Mouse (Mus musculus) CH12.LX (cell line): ENCODE results near the gene Hist1h4k.

Experiments
- CHD2 ChIP-seq: IDR thresholded peaks from 2 replicates; pipeline ENCODE4 v1.6.1; 2011; ENCODE audit warnings: low read length, improper control_type of control experiment
- CTCF ChIP-seq, 2 experiments: IDR thresholded peaks in 1 of 2; conservative IDR thresholded peaks in 1 of 2; 2 replicates each; pipeline ENCODE4 v1.5.1; 2011 to 2012; ENCODE audit warnings: low read depth in 2 of 2, low read length in 2 of 2, improper control_type of control experiment in 1 of 2, inconsistent platforms in 1 of 2, mild to moderate bottlenecking in 1 of 2, moderate library complexity in 1 of 2
- ELF1 ChIP-seq: IDR thresholded peaks from 2 replicates; pipeline ENCODE4 v1.6.1; 2014; ENCODE audit warnings: low read depth, mild to moderate bottlenecking, inconsistent platforms, low read length, improper control_type of control experiment
- ETS1 ChIP-seq: conservative IDR thresholded peaks from 2 replicates; pipeline ENCODE4 v1.6.1; 2012; ENCODE audit warnings: low read depth, mild to moderate bottlenecking, inconsistent platforms, low read length, improper control_type of control experiment, moderate library complexity
- JUND ChIP-seq: conservative IDR thresholded peaks from 2 replicates; pipeline ENCODE4 v1.6.1; 2011; ENCODE audit warnings: low read depth, low read length, improper control_type of control experiment
- MAFK ChIP-seq: IDR thresholded peaks from 2 replicates; pipeline ENCODE4 v1.6.1; 2011; ENCODE audit warnings: low read length, improper control_type of control experiment; ENCODE audit not compliant: insufficient replicate concordance
- MEF2A ChIP-seq: IDR thresholded peaks from 2 replicates; pipeline ENCODE4 v1.6.1; 2014; ENCODE audit warnings: low read depth, mild to moderate bottlenecking, inconsistent platforms, low read length, improper control_type of control experiment, borderline replicate concordance
- POLR2A ChIP-seq: IDR thresholded peaks from 2 replicates; pipeline ENCODE4 v1.6.1; 2011; ENCODE audit warnings: low read depth, mild to moderate bottlenecking, improper control_type of control experiment, low read length
- SMC3 ChIP-seq: IDR thresholded peaks from 2 replicates; pipeline ENCODE4 v1.6.1; 2011; ENCODE audit warnings: low read depth, low read length, improper control_type of control experiment
- ZC3H11A ChIP-seq: IDR thresholded peaks from 2 replicates; pipeline ENCODE4 v1.6.1; 2012; ENCODE audit warnings: low read depth, mild to moderate bottlenecking, inconsistent platforms, low read length, improper control_type of control experiment
- ZMIZ1 ChIP-seq: IDR thresholded peaks from 2 replicates; pipeline ENCODE4 v1.6.1; 2012; ENCODE audit warnings: low read depth, mild to moderate bottlenecking, inconsistent platforms, low read length, improper control_type of control experiment
- ZNF384 ChIP-seq: IDR thresholded peaks from 2 replicates; pipeline ENCODE4 v1.6.1; 2012; ENCODE audit warnings: low read depth, low read length, improper control_type of control experiment, inconsistent platforms

DNA sequence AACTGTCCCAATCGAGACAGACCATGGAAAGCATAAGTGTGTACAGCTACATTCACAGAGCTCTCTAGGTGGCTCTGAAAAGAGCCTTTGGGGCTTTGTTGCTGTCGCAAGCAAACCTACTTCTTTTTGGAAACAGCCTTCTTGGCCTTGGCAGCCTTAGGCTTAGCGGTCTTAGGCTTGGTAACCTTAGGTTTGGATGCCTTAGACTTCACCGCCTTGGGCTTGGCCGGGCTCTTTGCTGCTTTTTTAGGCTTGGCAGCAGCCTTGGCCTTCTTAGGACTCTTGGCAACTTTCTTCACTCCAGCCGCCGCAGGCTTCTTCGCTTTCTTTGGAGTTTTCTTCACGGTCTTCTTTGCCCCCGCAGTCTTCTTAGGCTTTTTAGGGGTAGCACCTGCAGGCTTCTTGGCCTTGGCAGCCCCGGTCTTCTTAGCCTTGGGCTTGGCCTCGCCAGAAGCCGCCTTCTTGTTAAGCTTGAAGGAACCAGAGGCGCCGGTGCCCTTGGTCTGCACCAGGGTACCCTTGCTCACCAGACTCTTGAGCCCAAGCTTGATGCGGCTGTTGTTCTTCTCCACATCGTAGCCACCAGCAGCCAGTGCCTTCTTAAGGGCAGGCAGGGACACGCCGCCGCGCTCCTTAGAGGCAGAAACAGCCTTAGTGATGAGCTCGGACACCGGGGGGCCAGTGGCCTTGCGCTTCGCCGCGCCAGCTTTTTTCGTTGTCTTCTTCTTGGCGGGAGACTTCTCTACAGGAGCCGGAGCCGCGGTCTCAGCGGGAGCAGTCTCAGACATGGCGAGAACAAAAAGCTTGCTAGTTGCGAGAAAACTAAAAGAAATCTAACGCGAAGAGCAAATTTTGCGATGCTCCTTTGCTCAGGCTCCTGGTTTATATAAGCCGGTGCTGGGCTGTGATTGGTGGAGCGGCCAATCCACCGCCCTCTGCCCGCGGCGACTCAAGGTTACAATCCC is 29.7 kb upstream of the Hist1h4k start, which contains the start of gene Hist1h1b:
- TF ChIP-seq ZC3H11A, result no peak; the same call in 1 of the 2 replicates
- TF ChIP-seq ZNF384, result 0 out of 2 replicates have a peak, but pooled peaks have one; percentile 26
- TF ChIP-seq CTCF (conservative IDR thresholded peaks at IDR 0.05 in 1 of 2, IDR thresholded peaks at IDR 0.05 in 1 of 2; ENCODE audit: low read depth in 2 of 2, low read length in 2 of 2), result no peak
- TF ChIP-seq MAFK, result 0 out of 2 replicates have a peak, but pooled peaks have one; percentile 7
- TF ChIP-seq POLR2A, result peak; percentile 93
- TF ChIP-seq ELF1, result peak; percentile 19; the same call in 1 of the 2 replicates
- no peak for TF ChIP-seq SMC3
- TF ChIP-seq ETS1, result 0 out of 2 replicates have a peak, but pooled peaks have one; percentile 21
- peak; percentile 100 for TF ChIP-seq ZMIZ1
- TF ChIP-seq JUND, result no peak
- TF ChIP-seq MEF2A, result peak; percentile 50; the same call in 1 of the 2 replicates
- TF ChIP-seq CHD2, result peak; percentile 49
